Mouse (Mus musculus) thymus, adult 18-20 months (tissue): ENCODE measurements around the gene Smarcd3.
A peak's percentile ranks its signal among the peaks of the same experiment; 100 is the strongest.

ENCODE experiments used
- DNase-seq, 2 experiments: peaks; one replicate each; pipeline ENCODE4 v3.0.0; 2022; ENCODE audit warnings: mixed read lengths in 2 of 2

The Smarcd3 gene

DNA sequence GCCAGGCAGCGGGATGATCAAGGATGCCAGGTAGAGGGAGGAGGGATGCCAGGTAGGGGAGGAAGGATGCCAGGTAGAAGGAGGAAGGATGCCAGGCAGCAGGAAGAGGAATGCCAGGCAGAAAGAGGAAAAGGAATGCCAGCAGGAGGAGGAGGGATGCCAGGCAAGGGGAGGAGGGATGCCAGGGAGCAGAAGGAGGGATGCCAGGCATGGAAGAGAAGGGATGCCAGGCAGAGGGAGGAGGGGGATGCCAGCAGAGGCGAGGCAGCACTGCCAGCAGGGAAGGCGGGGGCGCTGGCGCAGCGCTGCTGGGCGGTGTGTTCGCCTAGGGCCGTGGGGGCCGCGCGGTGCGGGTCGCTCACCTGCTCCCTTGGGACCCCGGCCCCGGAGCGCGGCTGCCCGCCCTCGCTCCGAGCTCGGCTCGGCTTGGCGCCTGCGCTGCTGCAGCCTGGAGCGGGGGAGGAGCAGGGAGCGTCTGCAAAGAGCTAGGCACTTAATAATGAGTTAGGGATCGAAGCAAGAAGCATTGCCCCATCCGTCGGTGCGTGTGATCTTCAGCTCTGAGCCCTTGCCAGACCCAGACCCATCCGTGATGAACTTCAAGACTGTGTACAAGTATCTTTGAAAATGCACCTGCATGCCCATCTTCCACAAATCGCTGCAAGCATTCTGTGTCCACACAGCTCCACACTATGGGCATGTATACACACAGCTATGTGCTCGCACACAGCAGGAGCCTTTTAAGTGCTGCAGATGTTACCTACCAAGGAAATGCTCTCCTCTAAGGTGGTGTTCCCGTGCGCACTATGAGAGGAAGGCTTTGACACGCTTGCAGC lies at the start of gene Smarcd3:
Gene Smarcd3, minus strand, starts transcription at position 426 of the 836 bp plus-strand sequence.
- DNase-seq, result no peak

GRCm38 (mm10) chr5:24661457-24661856 lies 37.2 kb upstream of the Smarcd3 start:
- no peak for DNase-seq

- no peak for DNase-seq
Measured at GRCm38 (mm10) chr5:24659708-24660423, 35.7 kb upstream of the Smarcd3 start.

DNA sequence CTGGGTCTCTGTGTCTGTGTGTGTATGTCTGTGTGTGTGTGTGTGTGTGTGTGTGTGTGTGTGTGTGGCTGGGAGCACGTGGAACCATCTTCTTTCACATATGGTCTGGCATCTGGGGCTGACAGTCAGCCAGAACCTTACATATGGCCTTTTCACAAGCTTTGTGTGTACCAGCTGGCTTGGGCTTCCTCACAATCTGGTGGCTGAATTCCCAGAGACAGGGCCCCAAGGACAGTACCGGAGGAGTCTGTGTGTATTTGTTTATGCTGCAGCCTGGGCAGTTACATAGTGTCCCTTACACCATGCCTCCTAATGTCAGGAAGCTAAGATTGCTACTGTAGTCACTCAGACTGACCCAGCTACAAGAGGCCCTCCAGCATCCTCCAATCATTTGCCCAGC lies 32.9 kb upstream of the Smarcd3 start:
- DNase-seq, result no peak

GRCm38 (mm10) chr5:24654491-24654890 lies 30.3 kb upstream of the Smarcd3 start:
- no peak for DNase-seq

GRCm38 (mm10) chr5:24652780-24653179 lies 28.6 kb upstream of the Smarcd3 start:
- no peak for DNase-seq

DNA sequence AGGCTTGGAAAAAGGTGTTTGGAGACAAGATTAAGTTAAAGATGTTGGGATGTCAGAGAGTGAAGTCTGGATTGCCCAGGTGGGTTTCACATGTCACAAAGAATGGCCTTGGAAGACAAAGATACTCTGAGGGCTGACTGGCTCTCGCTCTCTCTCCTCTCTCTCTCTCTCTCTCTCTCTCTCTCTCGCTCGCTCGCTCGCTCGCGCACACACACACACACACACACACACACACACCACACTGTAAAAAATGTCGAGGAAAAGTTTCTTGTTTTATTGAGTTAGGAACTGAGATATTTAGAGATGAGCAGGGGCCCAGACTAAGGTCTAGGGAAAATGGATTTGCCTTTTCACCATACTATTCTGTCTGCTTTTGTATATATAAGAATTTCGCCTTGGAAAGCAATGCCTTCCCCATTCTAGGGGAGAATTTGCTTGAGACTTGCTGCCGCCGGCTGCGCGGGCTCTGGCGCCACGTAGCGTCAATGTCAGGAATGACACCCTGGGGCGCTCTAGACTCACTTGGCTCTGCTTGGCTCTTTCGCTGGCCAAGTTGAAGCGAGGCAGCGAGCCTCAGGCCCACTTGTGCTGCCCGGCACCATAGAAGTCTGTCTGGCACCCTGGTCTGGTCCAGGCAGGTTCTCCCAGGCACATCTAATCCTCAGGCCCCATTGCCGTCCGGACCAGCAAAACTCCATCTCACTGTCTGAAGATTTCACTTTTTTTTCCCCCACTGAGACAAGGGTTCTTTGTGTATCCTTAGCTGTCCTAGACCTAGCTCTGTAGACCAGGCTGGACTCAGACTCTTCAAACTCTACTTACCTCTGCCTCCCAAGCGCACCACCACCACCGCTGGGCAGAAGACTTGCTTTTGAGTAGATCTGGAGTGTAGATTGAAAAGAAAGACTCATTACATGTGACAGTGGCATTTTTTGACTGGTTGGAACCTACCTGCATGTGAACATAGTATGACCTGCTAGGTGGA lies 27.8 kb upstream of the Smarcd3 start:
- DNase-seq, result peak; percentile 21 to 32

DNA sequence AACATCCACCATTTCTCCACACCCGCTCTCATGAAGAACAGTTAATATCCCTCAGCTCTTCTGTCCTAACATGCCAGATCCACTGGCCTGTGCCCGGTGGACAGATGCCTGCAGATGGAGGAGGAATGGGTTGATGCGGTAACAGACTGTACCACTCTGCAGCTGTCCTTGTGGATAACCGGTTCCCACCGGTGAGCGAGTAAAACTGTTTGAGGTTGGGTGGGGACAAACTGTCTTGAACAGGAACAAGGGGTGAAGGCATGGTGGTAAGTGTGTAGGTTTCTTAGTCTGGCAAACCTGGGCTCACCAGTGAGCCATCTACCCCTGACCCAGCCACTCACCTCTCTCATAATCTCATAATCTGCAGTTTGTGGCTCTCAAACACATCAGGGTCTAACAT lies 27.1 kb upstream of the Smarcd3 start:
- no peak for DNase-seq

DNA sequence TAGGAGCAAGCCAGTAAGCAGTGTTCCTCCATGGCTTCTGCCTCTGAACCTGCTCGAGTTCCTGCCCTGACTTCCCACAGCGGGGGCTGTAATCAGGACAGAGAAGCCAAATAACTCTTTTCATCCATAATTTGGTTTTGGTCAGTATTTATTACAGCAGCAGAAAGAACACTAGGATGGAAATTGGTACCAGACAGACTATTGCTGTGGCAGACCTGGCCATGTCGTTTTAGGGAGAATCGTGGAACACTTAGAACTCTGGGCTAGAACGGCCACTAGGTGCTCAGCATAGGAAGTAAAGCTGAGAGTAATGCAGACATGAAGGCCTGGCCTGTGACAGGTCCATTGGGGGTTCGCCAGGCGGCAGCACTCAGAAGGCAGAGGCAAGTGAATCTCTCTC lies 25.5 kb upstream of the Smarcd3 start:
- no peak for DNase-seq

DNA sequence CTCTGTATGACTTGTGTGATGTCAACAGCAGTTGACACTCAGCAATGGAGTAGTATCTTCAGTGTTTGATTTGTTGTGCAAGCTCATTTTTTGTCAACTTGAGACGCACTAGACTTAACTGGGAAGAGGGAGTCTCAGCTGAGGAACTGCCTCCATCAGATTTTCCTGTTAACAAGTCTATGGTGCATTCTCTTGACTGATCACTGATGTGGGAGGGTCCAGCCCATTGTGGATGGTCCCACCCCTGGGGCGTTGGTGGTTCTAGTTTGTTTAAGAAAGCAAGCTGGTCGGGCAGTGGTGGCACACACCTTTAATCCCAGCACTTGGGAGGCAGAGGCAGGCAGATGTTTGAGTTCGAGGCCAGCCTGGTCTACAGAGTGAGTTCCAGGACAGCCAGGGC lies 25.0 kb upstream of the Smarcd3 start:
- no peak for DNase-seq

- DNase-seq, result no peak
Measured at GRCm38 (mm10) chr5:24645454-24645853, 21.2 kb upstream of the Smarcd3 start.

GRCm38 (mm10) chr5:24639081-24639480 lies 14.9 kb upstream of the Smarcd3 start:
- DNase-seq, result no peak

- no peak for DNase-seq
Measured at GRCm38 (mm10) chr5:24638131-24638530, 13.9 kb upstream of the Smarcd3 start.

DNA sequence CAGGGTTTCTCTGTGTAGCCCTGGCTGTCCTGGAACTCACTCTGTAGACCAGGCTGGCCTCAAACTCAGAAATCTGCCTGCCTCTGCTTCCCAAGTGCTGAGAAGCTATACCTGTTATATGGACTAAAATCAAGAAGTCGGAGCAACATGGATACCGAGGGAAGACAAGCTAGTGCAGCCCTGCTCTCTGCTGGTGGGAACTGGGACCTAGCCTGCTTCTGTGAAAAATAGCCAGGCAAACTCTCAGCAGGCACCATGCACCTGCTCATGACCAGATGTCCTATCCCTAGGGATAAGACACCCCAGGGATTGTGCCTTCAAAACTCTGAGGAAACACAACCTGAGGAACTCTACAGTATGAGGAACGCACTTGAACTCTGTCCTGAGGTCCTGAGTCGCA lies 12.8 kb upstream of the Smarcd3 start:
- DNase-seq, result no peak

- no peak for DNase-seq
Measured at GRCm38 (mm10) chr5:24635526-24636141, 11.4 kb upstream of the Smarcd3 start.

DNA sequence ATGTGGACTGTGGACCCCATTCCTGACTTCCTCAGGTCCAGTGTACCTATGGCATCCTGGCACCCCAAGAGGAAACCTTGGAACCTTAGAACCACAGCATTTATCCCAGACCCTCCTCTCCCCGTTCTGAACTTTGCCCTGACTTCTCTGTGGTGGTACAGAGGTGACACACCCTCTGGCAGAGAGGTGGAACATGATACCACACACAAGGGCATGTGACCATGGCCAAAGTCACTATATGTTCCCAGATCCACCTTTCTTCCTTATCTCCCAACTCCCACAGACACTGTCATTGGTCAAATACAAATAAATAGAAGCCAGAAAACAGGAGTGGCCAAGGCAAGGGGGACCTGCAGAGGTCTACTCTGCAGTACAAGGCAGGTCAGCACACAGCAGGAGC lies 10.9 kb upstream of the Smarcd3 start:
- no peak for DNase-seq

GRCm38 (mm10) chr5:24629712-24630111 lies 5.5 kb upstream of the Smarcd3 start:
- DNase-seq, result no peak

- no peak for DNase-seq
Measured at GRCm38 (mm10) chr5:24624822-24625120, 560 bp upstream of the Smarcd3 start.

DNA sequence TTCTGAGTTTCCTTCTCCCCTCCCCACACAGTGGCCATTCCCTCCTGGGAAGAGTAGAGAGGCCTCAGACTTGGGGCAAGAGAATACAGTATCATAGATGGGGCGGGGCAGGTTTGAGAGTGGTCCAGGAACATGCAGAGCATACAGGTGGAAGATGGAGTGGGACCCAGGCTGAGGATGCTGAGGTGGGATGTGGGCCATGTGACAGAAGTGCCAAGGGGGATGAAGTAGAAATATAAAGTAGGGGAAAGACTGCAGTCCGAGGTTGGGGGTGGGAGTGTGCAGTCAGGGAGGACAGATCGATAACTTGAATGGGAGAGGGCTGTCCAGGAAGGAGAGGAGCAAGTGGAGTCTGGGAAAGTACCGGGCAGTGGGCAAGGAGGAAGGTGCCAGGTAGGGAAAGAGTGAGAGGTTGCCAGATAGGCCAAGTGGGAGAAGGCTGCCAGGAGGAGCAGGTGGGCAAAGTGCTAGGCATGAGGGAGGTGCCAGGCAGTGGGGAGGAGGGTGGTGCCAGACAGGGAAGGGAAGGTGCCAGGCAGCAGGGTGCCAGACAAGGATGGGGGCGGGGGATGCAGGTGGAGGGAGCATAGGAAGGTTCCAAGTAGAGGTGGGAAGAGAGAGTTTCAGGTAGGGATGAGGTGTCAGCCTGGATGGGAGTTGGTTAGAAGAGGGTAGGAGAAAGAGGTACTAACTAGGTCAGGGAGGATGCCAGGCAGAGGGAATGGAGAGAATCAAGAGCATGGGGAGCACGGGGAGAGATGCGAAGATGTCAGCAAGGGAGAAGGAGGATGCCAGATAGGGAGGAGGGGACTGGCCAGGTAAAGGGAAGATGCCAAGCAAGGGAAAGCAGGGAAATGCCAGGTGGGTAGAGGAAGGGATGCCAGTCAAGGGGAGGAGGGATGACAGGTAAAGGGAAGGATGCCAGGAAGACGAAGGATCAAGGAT lies 898 bp downstream of the Smarcd3 start:
- no peak for DNase-seq

- DNase-seq, result no peak
Measured at GRCm38 (mm10) chr5:24622386-24623040, 1.7 kb downstream of the Smarcd3 start.

DNA sequence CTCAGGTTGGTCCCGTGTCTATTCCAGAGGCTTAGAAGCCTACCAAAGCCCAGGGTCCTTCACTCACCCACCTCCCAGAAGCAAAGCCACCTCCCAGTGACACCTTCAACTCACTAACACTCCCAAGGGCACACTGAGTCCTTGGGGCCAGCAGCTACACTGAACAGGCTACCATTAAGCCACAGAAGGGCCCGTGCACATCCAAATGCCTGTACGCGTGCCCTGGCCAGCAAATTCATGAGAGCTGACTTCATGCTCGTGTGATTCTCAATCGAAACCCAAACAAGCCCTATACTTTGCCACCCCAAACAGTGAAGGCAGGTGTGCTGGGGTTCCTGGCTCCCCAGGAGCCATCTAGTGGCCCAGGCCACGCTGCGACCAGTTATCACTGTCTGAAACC lies 3.6 kb downstream of the Smarcd3 start:
- DNase-seq, result no peak
